Mouse (Mus musculus): Measurements from ENCODE around the gene Mrpl44. TPM values are rescaled to one million over a fixed set of nuclear protein-coding genes. Genes with fewer than 3 reads are reported as not detected.

Mrpl44 gene
- polyA plus RNA-seq, 1 experiment from 2014 or later = 46.3 TPM

- H3K36me3 ChIP-seq = no peaks in the 10 kb centered on the region
- no peaks in the 10 kb centered on the region for H3K9me3 ChIP-seq
- no peaks in the 10 kb centered on the region for H3K27me3 ChIP-seq
- no peak overlapping the region for H3K4me3 ChIP-seq (replicated peaks)
- WGBS = 89% methylated on average over 3 of the region's 3 CpGs
- no peak overlapping the region for H3K4me2 ChIP-seq
- ATAC-seq (ENCODE audit: insufficient number of reproducible peaks, insufficient read depth, low FRiP score, low TSS enrichment, low read depth) = no peak
- no peak overlapping the region for H3K27ac ChIP-seq
- H3K9ac ChIP-seq (replicated peaks) = no peak overlapping the region
- H3K4me1 ChIP-seq (replicated peaks) = 0 out of 2 replicates have a peak, but pooled peaks cover 4% of the 10 kb centered on the region
These were observed 22.4 kb upstream of the Mrpl44 start for GRCm38 (mm10) chr1:79753456-79753855.

GRCm38 (mm10) chr1:79754936-79755335 lies 20.9 kb upstream of the Mrpl44 start:
- Histone ChIP-seq H3K9ac (replicated peaks) (no peak overlapping the region), H3K27ac (no peak overlapping the region), H3K9me3 (no peaks in the 10 kb centered on the region), H3K4me2 (no peak overlapping the region), H3K4me1 (replicated peaks) (peaks cover 15% of the 10 kb centered on the region), H3K4me3 (replicated peaks) (no peak overlapping the region), H3K27me3 (no peaks in the 10 kb centered on the region), H3K36me3 (no peaks in the 10 kb centered on the region)
- WGBS = 85% methylated on average over 3 of the region's 3 CpGs
- ATAC-seq (ENCODE audit: insufficient number of reproducible peaks, insufficient read depth, low FRiP score, low TSS enrichment, low read depth) = no peak

GRCm38 (mm10) chr1:79755376-79755775 lies 20.4 kb upstream of the Mrpl44 start:
- Histone ChIP-seq H3K4me3 (replicated peaks) (no peak overlapping the region), H3K27me3 (no peaks in the 10 kb centered on the region), H3K9me3 (no peaks in the 10 kb centered on the region), H3K36me3 (no peaks in the 10 kb centered on the region), H3K9ac (replicated peaks) (no peak overlapping the region), H3K27ac (no peak overlapping the region), H3K4me2 (no peak overlapping the region), H3K4me1 (replicated peaks) (peaks cover 16% of the 10 kb centered on the region)
- 59% methylated on average over 2 of the region's 2 CpGs for WGBS
- ATAC-seq (ENCODE audit: insufficient number of reproducible peaks, insufficient read depth, low FRiP score, low TSS enrichment, low read depth) = no peak

GRCm38 (mm10) chr1:79756417-79756816 lies 19.4 kb upstream of the Mrpl44 start:
- Histone ChIP-seq H3K4me1 (replicated peaks) (peaks cover 22% of the 10 kb centered on the region), H3K27ac (no peak overlapping the region), H3K9ac (replicated peaks) (no peak overlapping the region), H3K4me3 (replicated peaks) (no peak overlapping the region), H3K36me3 (no peaks in the 10 kb centered on the region), H3K4me2 (no peak overlapping the region), H3K9me3 (no peaks in the 10 kb centered on the region), H3K27me3 (no peaks in the 10 kb centered on the region)
- no peak for ATAC-seq (ENCODE audit: insufficient number of reproducible peaks, insufficient read depth, low FRiP score, low TSS enrichment, low read depth)
- WGBS = 89% methylated on average over 5 of the region's 5 CpGs

- Histone ChIP-seq H3K36me3 (no peaks in the 10 kb centered on the region), H3K9ac (replicated peaks) (no peak overlapping the region), H3K9me3 (no peaks in the 10 kb centered on the region), H3K27me3 (no peaks in the 10 kb centered on the region), H3K4me3 (replicated peaks) (no peak overlapping the region), H3K4me2 (no peak overlapping the region), H3K4me1 (replicated peaks) (peaks cover 25% of the 10 kb centered on the region), H3K27ac (no peak overlapping the region)
- ATAC-seq (ENCODE audit: insufficient number of reproducible peaks, insufficient read depth, low FRiP score, low TSS enrichment, low read depth) = no peak
- WGBS = 67% methylated on average over 7 of the region's 7 CpGs
These were observed 18.7 kb upstream of the Mrpl44 start for GRCm38 (mm10) chr1:79757161-79757560.

- no peak overlapping the region for H3K27ac ChIP-seq
- H3K27me3 ChIP-seq = no peaks in the 10 kb centered on the region
- no peak overlapping the region for H3K4me3 ChIP-seq (replicated peaks)
- WGBS = 78% methylated on average over 4 of the region's 4 CpGs
- no peak for ATAC-seq (ENCODE audit: insufficient number of reproducible peaks, insufficient read depth, low FRiP score, low TSS enrichment, low read depth)
- H3K4me1 ChIP-seq (replicated peaks) = peaks cover 28% of the 10 kb centered on the region
- H3K36me3 ChIP-seq = no peaks in the 10 kb centered on the region
- H3K9me3 ChIP-seq = no peaks in the 10 kb centered on the region
- H3K9ac ChIP-seq (replicated peaks) = no peak overlapping the region
- H3K4me2 ChIP-seq = no peak overlapping the region
These were observed 18.2 kb upstream of the Mrpl44 start for GRCm38 (mm10) chr1:79757597-79757996.

- no peak overlapping the region for H3K9ac ChIP-seq (replicated peaks)
- no peaks in the 10 kb centered on the region for H3K9me3 ChIP-seq
- peaks cover 28% of the 10 kb centered on the region for H3K4me1 ChIP-seq (replicated peaks)
- H3K4me2 ChIP-seq = no peak overlapping the region
- 21% methylated on average over 2 of the region's 2 CpGs for WGBS
- no peaks in the 10 kb centered on the region for H3K27me3 ChIP-seq
- ATAC-seq (ENCODE audit: insufficient number of reproducible peaks, insufficient read depth, low FRiP score, low TSS enrichment, low read depth) = no peak
- no peak overlapping the region for H3K27ac ChIP-seq
- H3K36me3 ChIP-seq = no peaks in the 10 kb centered on the region
- no peak overlapping the region for H3K4me3 ChIP-seq (replicated peaks)
These were observed 16.8 kb upstream of the Mrpl44 start for GRCm38 (mm10) chr1:79759006-79759405.

GRCm38 (mm10) chr1:79759436-79759972 lies 16.3 kb upstream of the Mrpl44 start:
- Histone ChIP-seq H3K27ac (no peak overlapping the region), H3K4me2 (peak overlapping the region; percentile 20), H3K9me3 (no peaks in the 10 kb centered on the region), H3K4me1 (replicated peaks) (peaks cover 28% of the 10 kb centered on the region), H3K9ac (replicated peaks) (no peak overlapping the region), H3K36me3 (no peaks in the 10 kb centered on the region), H3K4me3 (replicated peaks) (no peak overlapping the region), H3K27me3 (no peaks in the 10 kb centered on the region)
- ATAC-seq (ENCODE audit: insufficient number of reproducible peaks, insufficient read depth, low FRiP score, low TSS enrichment, low read depth) = no peak
- 74% methylated on average over 5 of the region's 5 CpGs for WGBS

GRCm38 (mm10) chr1:79760656-79761055 lies 15.2 kb upstream of the Mrpl44 start:
- Histone ChIP-seq H3K4me1 (replicated peaks) (peaks cover 28% of the 10 kb centered on the region), H3K36me3 (no peaks in the 10 kb centered on the region), H3K9ac (replicated peaks) (peak overlapping the region; percentile 76), H3K27ac (no peak overlapping the region), H3K4me2 (peak overlapping the region; percentile 83), H3K9me3 (no peaks in the 10 kb centered on the region), H3K27me3 (no peaks in the 10 kb centered on the region), H3K4me3 (replicated peaks) (peak overlapping the region; percentile 77)
- peak; percentile 23; the same call in 1 of the 2 replicates for ATAC-seq (ENCODE audit: insufficient number of reproducible peaks, insufficient read depth, low FRiP score, low TSS enrichment, low read depth)
- WGBS = 7% methylated on average over 11 of the region's 11 CpGs

- Histone ChIP-seq H3K4me3 (replicated peaks) (peak overlapping the region; percentile 77), H3K36me3 (no peaks in the 10 kb centered on the region), H3K27me3 (no peaks in the 10 kb centered on the region), H3K4me1 (replicated peaks) (peaks cover 28% of the 10 kb centered on the region), H3K9me3 (no peaks in the 10 kb centered on the region), H3K27ac (no peak overlapping the region), H3K4me2 (peak overlapping the region; percentile 83), H3K9ac (replicated peaks) (peak overlapping the region; percentile 76)
- ATAC-seq (ENCODE audit: insufficient number of reproducible peaks, insufficient read depth, low FRiP score, low TSS enrichment, low read depth) = peak; percentile 89
- under 1% methylated on average over 65 of the region's 65 CpGs for WGBS
These were observed 14.5 kb upstream of the Mrpl44 start for GRCm38 (mm10) chr1:79761106-79761916.

GRCm38 (mm10) chr1:79761917-79762271 lies 13.9 kb upstream of the Mrpl44 start:
- Histone ChIP-seq H3K9me3 (no peaks in the 10 kb centered on the region), H3K4me3 (replicated peaks) (peak overlapping the region; percentile 77), H3K36me3 (no peaks in the 10 kb centered on the region), H3K4me1 (replicated peaks) (peaks cover 28% of the 10 kb centered on the region), H3K9ac (replicated peaks) (no peak overlapping the region; the same call in 1 of the 2 replicates), H3K4me2 (peak overlapping the region; percentile 83), H3K27me3 (no peaks in the 10 kb centered on the region), H3K27ac (no peak overlapping the region)
- WGBS = 2% methylated on average over 6 of the region's 6 CpGs
- ATAC-seq (ENCODE audit: insufficient number of reproducible peaks, insufficient read depth, low FRiP score, low TSS enrichment, low read depth) = peak; percentile 21

Measured in limb, embryonic 12.5 days (tissue).